Mouse (Mus musculus) megakaryocyte, embryonic 14.5 days (primary cell): ENCODE measurements around the gene Ythdf2.

Source experiments
- FLI1 ChIP-seq: IDR thresholded peaks from 2 replicates; pipeline ENCODE4 v1.6.1; 2012; ENCODE audit warnings: low read length, inconsistent platforms, mixed read lengths
- GATA1 ChIP-seq: IDR thresholded peaks from 3 replicates; pipeline ENCODE4 v1.6.1; 2012; ENCODE audit warnings: mixed read lengths, low read length, inconsistent platforms, borderline replicate concordance

GRCm38 (mm10) chr4:132207280-132207679 is 4.8 kb downstream of the Ythdf2 start:
- no peak for TF ChIP-seq GATA1
- TF ChIP-seq FLI1: no peak
